Mouse (Mus musculus) testis, adult 2 months (tissue): ENCODE data around the gene Gucd1.

Experiments
- CTCF ChIP-seq: fragments of 200-500 bp; IDR thresholded peaks from 2 replicates; pipeline ENCODE4 v1.5.1; 2012; ENCODE audit warnings: low read depth, mild to moderate bottlenecking, inconsistent platforms, low read length, moderate library complexity; ENCODE audit not compliant: control insufficient read depth, insufficient read depth, insufficient replicate concordance
- POLR2A ChIP-seq: fragments of 200-500 bp; IDR thresholded peaks from 2 replicates; pipeline ENCODE4 v1.6.1; 2012; ENCODE audit warnings: low read depth, mild to moderate bottlenecking, inconsistent platforms, low read length, moderate library complexity; ENCODE audit not compliant: control insufficient read depth

DNA sequence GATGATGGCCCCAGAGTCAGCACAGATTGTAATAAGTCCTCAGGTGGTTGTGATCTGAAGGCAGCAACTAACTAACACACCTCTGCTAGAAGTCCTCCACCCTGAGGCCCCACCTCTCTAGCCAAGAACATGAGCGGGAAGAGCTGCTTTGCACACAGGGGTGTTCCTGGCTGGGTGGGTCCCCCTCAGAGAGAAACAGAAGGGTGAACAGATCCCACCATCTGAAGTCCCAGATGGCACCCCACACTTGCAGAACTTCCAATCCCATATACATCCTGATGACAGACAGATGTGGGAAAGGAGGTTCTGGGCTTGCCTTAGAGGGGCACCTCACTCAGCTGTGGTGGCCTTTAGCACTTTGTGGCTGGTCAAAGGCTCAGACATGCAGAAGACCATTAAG is 80.5 kb downstream of the Gucd1 start:
- TF ChIP-seq POLR2A (no peak), CTCF (no peak)
